Mouse (Mus musculus) embryonic facial prominence, embryonic 13.5 days (tissue): ENCODE data around the gene Traf3ip2. TPM values are rescaled to one million over a fixed set of nuclear protein-coding genes. Genes with fewer than 3 reads are reported as not detected.

Source experiments
- ATAC-seq: fragments of 200-750 bp; cut with Nextera tagmentation; 2 replicates; pipeline ENCODE4 v1.8.0; 2017; ENCODE audit warnings: low read depth; ENCODE audit not compliant: insufficient number of reproducible peaks, insufficient read depth, low FRiP score, low TSS enrichment
- H3K27ac ChIP-seq: fragments of 300-500 bp; sonication (generic); 2 replicates; pipeline ENCODE4 v1.5.1; 2015; ENCODE audit warnings: moderate library complexity, mild to moderate bottlenecking, inconsistent platforms
- H3K27me3 ChIP-seq: fragments of 300-500 bp; sonication (generic); 2 replicates; pipeline ENCODE4 v1.6.1; 2015; ENCODE audit warnings: mild to moderate bottlenecking, inconsistent platforms
- H3K36me3 ChIP-seq: fragments of 300-500 bp; sonication (generic); 2 replicates; pipeline ENCODE4 v1.6.1; 2015; ENCODE audit warnings: mild to moderate bottlenecking, inconsistent platforms
- H3K4me1 ChIP-seq: fragments of 300-500 bp; sonication (generic); 2 replicates; pipeline ENCODE4 v1.6.1; 2015; ENCODE audit warnings: inconsistent platforms
- H3K4me2 ChIP-seq: fragments of 300-500 bp; sonication (generic); 2 replicates; pipeline ENCODE4 v1.6.1; 2015; ENCODE audit warnings: moderate library complexity, mild to moderate bottlenecking, inconsistent platforms
- H3K4me3 ChIP-seq: fragments of 300-500 bp; sonication (generic); 2 replicates; pipeline ENCODE4 v1.5.1; 2015; ENCODE audit warnings: mild to moderate bottlenecking, inconsistent platforms
- H3K9ac ChIP-seq: fragments of 300-500 bp; sonication (generic); 2 replicates; pipeline ENCODE4 v1.6.1; 2015; ENCODE audit warnings: mild to moderate bottlenecking, inconsistent platforms
- H3K9me3 ChIP-seq: fragments of 300-500 bp; sonication (generic); 2 replicates; pipeline ENCODE4 v1.6.1; 2016; ENCODE audit warnings: inconsistent platforms
- WGBS: fragments of 180-500 bp; shearing (Covaris S2); methylation state at CpG from one replicate; pipeline ENCODE4 v1.1.7; 2015; ENCODE audit warnings: mixed read lengths; 5-methylcytosine and 5-hydroxymethylcytosine counted together
- polyA plus RNA-seq: library from polyadenylated mRNA; unstranded; fragments of >200 nt; fragmentation: Nextera tagmentation; extraction: Ambion mirVana; gene quantifications from 2 replicates; pipeline ENCODE4 v1.2.1, GENCODE M21; 2015

Traf3ip2 gene
- polyA plus RNA-seq, 1 experiment from 2014 or later: 18.1 TPM

DNA sequence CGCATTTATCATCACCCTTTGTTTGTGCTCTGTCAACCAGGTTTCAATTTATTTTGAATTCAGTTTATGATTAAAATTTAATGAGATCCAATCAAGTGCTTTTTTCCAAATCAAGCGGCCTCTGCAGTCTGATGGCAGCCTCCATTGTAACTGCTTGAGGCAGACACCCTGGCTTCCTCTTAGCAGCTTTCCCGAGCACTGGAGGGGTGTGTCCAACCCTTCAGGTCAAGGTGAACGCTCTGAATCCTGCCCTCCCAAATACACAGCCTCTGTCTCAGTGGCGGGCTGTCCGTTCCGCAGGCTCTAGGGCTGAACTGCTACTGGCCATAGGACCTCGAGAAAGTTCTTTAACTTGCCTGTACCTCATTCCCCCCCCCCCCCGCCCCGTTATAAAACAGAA is 5.7 kb downstream of the Traf3ip2 start:
- no peak overlapping the region for H3K9ac ChIP-seq
- no peak for ATAC-seq
- peaks cover 31% of the 10 kb centered on the region for H3K4me1 ChIP-seq
- no peaks in the 10 kb centered on the region for H3K27me3 ChIP-seq
- no peak overlapping the region; the same call in 1 of the 2 replicates for H3K27ac ChIP-seq
- H3K4me3 ChIP-seq: no peak overlapping the region
- H3K9me3 ChIP-seq: no peaks in the 10 kb centered on the region
- no peak overlapping the region for H3K4me2 ChIP-seq
- H3K36me3 ChIP-seq: peaks cover 13% of the 10 kb centered on the region
- 74% methylated on average over 10 of the region's 10 CpGs for WGBS

DNA sequence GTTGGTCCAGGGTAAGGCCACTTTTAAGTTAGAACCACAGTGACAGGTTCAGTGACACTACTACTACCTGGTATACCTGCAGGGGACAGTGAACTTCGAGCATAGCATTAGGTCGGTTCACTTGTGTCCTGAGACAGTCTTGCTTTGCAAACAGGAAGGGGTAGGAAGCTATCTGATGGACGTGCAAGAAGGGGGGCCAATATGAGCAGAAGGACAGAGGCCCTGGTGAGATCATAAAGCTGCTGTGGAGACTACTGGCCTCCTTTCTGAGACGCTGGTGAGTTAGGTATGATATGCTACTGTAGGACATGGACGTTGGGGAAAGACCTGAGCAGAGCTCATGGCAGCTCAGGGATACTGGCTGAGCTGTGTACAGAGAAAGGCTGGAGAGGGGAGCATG is 7.9 kb downstream of the Traf3ip2 start:
- Histone ChIP-seq H3K4me3 (no peak overlapping the region), H3K27me3 (no peaks in the 10 kb centered on the region), H3K4me1 (peaks cover 29% of the 10 kb centered on the region), H3K4me2 (no peak overlapping the region), H3K27ac (no peak overlapping the region), H3K9me3 (no peaks in the 10 kb centered on the region), H3K36me3 (peaks cover 13% of the 10 kb centered on the region), H3K9ac (no peak overlapping the region)
- 89% methylated on average over 5 of the region's 5 CpGs for WGBS
- ATAC-seq: no peak

DNA sequence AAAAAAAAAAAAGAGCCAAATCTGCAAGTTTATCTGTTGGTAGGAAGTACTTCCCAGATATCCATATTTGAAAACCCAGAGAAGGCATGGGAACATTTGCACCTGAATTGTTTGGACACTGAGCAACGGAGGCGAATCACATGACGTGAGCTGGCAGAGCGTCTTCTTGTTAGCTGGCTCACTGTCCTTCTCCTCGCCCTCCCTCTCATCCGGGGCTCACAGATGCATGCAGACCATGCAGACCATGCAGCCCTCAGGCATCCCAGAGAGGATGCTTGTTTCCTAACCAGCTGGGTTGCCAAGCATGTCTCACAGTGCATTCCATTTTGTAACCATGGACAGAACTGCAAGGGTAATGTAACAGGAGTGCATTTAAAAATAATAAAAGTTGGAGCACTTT is 11.1 kb downstream of the Traf3ip2 start:
- 70% methylated on average over 6 of the region's 6 CpGs for WGBS
- Histone ChIP-seq H3K4me2 (no peak overlapping the region), H3K27me3 (no peaks in the 10 kb centered on the region), H3K27ac (0 out of 2 replicates have a peak overlapping the region, but pooled peaks have one; percentile 7), H3K4me3 (no peak overlapping the region), H3K9ac (no peak overlapping the region), H3K4me1 (peaks cover 31% of the 10 kb centered on the region), H3K36me3 (peaks cover 20% of the 10 kb centered on the region), H3K9me3 (no peaks in the 10 kb centered on the region)
- ATAC-seq: no peak

DNA sequence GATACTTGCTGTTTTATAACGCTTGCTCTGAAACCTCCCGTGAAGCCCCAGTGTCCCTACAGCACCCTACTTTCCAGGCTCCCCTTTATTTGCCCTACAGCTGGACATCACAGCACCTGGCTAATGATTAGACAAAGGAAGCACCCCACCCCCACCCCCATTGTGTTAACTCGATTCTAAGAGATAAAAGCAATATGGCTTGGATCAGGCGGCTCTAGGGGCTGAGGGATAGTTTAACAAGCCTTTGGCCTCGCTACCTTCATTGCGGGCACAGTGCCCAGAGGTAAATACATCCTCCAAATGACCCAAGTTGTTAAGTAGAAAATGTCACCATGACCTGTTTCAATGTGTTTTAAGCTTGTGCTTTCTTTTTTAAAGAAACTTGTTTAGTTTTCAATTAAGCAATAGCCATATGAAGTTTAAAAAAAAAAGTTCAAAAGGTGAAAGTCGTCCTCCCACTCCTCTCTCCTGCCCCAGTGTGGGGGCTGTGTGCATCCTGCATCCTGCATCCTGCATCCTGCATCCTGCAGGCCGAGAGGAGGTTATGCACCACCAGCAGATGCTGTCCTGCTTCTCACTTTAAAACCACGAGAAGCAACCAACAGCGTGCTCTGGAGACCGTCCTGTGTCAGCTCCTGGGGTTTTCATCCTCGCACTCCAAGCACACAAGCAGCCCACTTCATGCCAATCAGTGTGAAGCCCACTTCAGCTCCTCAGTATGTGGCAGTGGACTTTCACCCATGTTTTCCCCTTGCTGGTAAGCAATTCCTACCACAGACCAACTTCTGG is 12.3 kb downstream of the Traf3ip2 start:
- Histone ChIP-seq H3K27ac (peak overlapping the region; percentile 80), H3K9ac (no peak overlapping the region), H3K27me3 (no peaks in the 10 kb centered on the region), H3K4me2 (no peak overlapping the region), H3K4me1 (peaks cover 43% of the 10 kb centered on the region), H3K4me3 (no peak overlapping the region), H3K9me3 (no peaks in the 10 kb centered on the region), H3K36me3 (peaks cover 20% of the 10 kb centered on the region)
- 41% methylated on average over 12 of the region's 12 CpGs for WGBS
- ATAC-seq: no peak

GRCm38 (mm10) chr10:39625626-39626260 is 13.0 kb downstream of the Traf3ip2 start:
- ATAC-seq: no peak
- Histone ChIP-seq H3K4me2 (no peak overlapping the region), H3K9ac (no peak overlapping the region), H3K9me3 (no peaks in the 10 kb centered on the region), H3K27me3 (no peaks in the 10 kb centered on the region), H3K36me3 (peaks cover 20% of the 10 kb centered on the region), H3K4me3 (no peak overlapping the region), H3K4me1 (peaks cover 50% of the 10 kb centered on the region), H3K27ac (peak overlapping the region; percentile 80)
- WGBS: 38% methylated on average over 11 of the region's 11 CpGs

- ATAC-seq: no peak
- Histone ChIP-seq H3K9me3 (no peaks in the 10 kb centered on the region), H3K4me1 (peaks cover 54% of the 10 kb centered on the region), H3K9ac (no peak overlapping the region), H3K27me3 (no peaks in the 10 kb centered on the region), H3K36me3 (peaks cover 16% of the 10 kb centered on the region), H3K27ac (peak overlapping the region; percentile 80), H3K4me3 (no peak overlapping the region), H3K4me2 (no peak overlapping the region)
- 84% methylated on average over 12 of the region's 12 CpGs for WGBS
Observed at GRCm38 (mm10) chr10:39626376-39626775, 13.6 kb downstream of the Traf3ip2 start.

- Histone ChIP-seq H3K27ac (no peak overlapping the region), H3K4me3 (no peak overlapping the region), H3K9me3 (no peaks in the 10 kb centered on the region), H3K4me1 (peaks cover 62% of the 10 kb centered on the region), H3K27me3 (no peaks in the 10 kb centered on the region), H3K4me2 (no peak overlapping the region), H3K36me3 (peaks cover 7% of the 10 kb centered on the region), H3K9ac (no peak overlapping the region)
- ATAC-seq: no peak
- WGBS: 43% methylated on average over 10 of the region's 10 CpGs
Observed at GRCm38 (mm10) chr10:39628799-39629517, 16.2 kb downstream of the Traf3ip2 start.

DNA sequence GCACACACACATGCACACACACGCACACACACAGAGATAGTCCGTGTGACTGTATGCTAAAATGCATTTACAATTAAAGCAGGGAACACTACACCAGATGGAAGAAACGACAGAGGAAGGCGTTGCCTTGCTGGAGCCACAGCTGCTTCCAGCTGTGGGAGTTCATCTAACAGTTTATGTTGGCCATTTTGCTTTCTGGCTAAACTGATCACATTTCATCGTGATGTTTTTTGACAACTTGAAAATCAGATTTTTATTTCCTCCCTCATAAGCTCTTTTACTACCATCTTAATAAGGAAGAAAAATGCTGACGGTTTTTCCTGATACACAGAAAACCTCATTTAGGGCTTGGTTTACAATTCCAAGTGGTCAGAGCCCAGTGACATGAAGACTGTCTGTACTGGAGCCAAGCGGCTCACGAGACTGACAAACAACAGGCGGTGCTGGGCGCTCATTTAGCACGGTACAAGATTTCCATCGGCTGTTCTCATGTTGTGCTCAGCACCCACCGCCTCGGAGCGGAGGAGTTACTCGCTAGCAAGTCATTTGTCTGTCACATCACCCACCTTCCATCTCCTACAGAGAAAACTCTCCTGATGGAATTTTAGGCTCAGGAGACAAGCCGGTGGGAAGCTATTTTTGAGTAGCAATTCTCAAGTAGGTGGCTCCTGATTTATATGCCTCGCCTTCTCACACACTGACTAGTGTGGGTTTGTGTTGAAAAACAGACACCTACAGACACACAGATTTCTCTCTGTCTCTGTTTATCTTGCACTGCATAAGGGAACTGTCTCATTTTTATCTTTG is 17.2 kb downstream of the Traf3ip2 start:
- no peak overlapping the region for H3K4me3 ChIP-seq
- H3K27me3 ChIP-seq: no peaks in the 10 kb centered on the region
- peaks cover 52% of the 10 kb centered on the region for H3K4me1 ChIP-seq
- no peaks in the 10 kb centered on the region for H3K9me3 ChIP-seq
- no peak for ATAC-seq
- 40% methylated on average over 18 of the region's 18 CpGs for WGBS
- peak overlapping the region; percentile 26 for H3K4me2 ChIP-seq
- peak overlapping the region; percentile 65 for H3K27ac ChIP-seq
- H3K9ac ChIP-seq: no peak overlapping the region
- H3K36me3 ChIP-seq: peaks cover 13% of the 10 kb centered on the region

DNA sequence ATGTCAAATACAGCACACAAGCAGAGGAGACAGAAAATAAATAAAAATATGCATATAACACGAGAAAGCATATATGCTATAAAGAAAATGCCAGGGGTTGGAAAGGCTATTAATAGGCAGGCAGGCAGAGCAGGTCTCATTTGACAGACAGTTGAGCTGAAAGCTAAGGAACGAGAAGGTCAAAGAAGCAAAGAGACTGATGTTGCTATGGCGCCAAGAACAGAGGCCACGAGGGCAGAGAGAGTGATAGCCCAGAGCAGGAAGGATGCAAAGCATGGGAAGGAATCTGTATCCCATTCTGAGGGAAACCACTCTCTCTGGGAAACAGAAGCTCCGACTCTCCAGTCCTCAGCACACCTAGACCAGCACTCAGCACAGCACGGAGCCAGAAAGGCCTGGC is 18.1 kb downstream of the Traf3ip2 start:
- Histone ChIP-seq H3K27me3 (no peaks in the 10 kb centered on the region), H3K4me1 (peaks cover 43% of the 10 kb centered on the region), H3K9me3 (no peaks in the 10 kb centered on the region), H3K4me3 (no peak overlapping the region), H3K4me2 (no peak overlapping the region), H3K27ac (no peak overlapping the region), H3K9ac (no peak overlapping the region), H3K36me3 (peaks cover 20% of the 10 kb centered on the region)
- no peak for ATAC-seq
- WGBS: 51% methylated on average over 6 of the region's 6 CpGs

DNA sequence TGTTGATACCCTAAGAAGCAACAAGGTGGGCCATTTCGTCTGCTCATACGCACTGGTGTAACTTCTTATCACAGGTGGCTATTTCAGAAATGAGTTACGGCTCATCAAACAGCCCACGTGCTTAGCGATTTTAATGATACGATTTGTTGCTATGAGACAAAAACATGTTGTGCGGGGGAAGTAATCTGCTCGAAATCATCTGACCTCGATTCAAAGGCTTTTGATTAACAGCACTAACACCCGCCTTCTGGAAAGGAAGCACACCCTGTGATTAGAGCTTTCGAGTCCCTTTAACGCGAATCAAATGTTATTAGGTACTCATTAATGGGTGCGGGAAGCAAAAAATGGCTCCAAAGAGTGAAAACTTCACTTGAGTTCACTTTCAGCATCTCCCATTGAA is 18.9 kb downstream of the Traf3ip2 start:
- Histone ChIP-seq H3K4me3 (no peak overlapping the region), H3K27me3 (no peaks in the 10 kb centered on the region), H3K9ac (no peak overlapping the region), H3K4me2 (no peak overlapping the region), H3K27ac (no peak overlapping the region), H3K36me3 (peaks cover 15% of the 10 kb centered on the region), H3K9me3 (no peaks in the 10 kb centered on the region), H3K4me1 (peaks cover 35% of the 10 kb centered on the region)
- ATAC-seq: no peak
- WGBS: 62% methylated on average over 14 of the region's 14 CpGs

DNA sequence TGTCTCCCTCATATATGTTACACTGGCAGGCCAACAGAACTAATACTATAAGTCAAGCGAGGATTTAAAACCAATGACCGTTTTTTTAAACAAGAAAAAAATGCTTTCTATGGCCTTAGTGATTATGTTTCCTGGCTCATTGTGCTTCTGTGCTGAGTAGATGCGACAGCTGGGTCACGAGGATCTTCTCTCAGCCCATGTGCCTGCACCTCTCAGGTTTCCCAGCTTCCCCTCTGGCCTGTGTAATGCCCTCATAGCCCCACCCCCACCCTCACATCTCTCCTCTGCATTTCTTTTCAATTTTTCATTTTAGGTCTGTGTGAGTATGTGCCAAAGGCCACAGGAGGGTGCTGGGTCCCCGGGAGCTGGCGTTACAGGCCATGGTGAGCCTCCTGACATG is 20.6 kb downstream of the Traf3ip2 start:
- WGBS: 55% methylated on average over 6 of the region's 6 CpGs
- Histone ChIP-seq H3K27ac (no peak overlapping the region), H3K4me1 (peaks cover 37% of the 10 kb centered on the region), H3K36me3 (peaks cover 19% of the 10 kb centered on the region), H3K9me3 (no peaks in the 10 kb centered on the region), H3K4me2 (no peak overlapping the region), H3K27me3 (no peaks in the 10 kb centered on the region), H3K4me3 (no peak overlapping the region), H3K9ac (no peak overlapping the region)
- ATAC-seq: no peak
